Mouse (Mus musculus) bone marrow macrophage, adult 2 months (primary cell): ENCODE data around the gene Cyld.

Source experiments
- CTCF ChIP-seq: IDR thresholded peaks from 2 replicates; pipeline ENCODE4 v1.5.1; 2012; ENCODE audit warnings: low read depth, mild to moderate bottlenecking, low read length, moderate library complexity
- POLR2A ChIP-seq: IDR thresholded peaks from 2 replicates; pipeline ENCODE4 v1.6.1; 2012; ENCODE audit warnings: mild to moderate bottlenecking, low read depth, low read length, borderline replicate concordance

- no peak for TF ChIP-seq CTCF
- TF ChIP-seq POLR2A = no peak
Measured at GRCm38 (mm10) chr8:88686906-88687235, 10.0 kb upstream of the Cyld start.
